Mouse (Mus musculus): ENCODE measurements around the gene Trip4. TPM values are rescaled to one million over a fixed set of nuclear protein-coding genes. Genes with fewer than 3 reads are reported as not detected.

The Trip4 gene
- polyA plus RNA-seq, 1 experiment = 10.8 TPM

- no peak overlapping the region for H3K27ac ChIP-seq (ENCODE audit: control insufficient read depth, insufficient read depth, low read length)
- 2% methylated on average over 31 of the region's 31 CpGs for WGBS
- peak overlapping the region; percentile 58 for H3K4me3 ChIP-seq (ENCODE audit: control insufficient read depth, insufficient read depth, low read length)
- DNase-seq = peak; percentile 52
- TF ChIP-seq CTCF (IDR thresholded peaks at IDR 0.05; ENCODE audit: borderline replicate concordance, control insufficient read depth, extremely low read depth, insufficient read depth, low read length, poor library complexity) (no peak), POLR2A (IDR thresholded peaks at IDR 0.05; ENCODE audit: control insufficient read depth, extremely low read depth, insufficient read depth, low read length, poor library complexity) (no peak)
- peaks cover 12% of the 10 kb centered on the region for H3K4me1 ChIP-seq (replicated peaks; ENCODE audit: control insufficient read depth, insufficient read depth, low read length)
- H3K36me3 ChIP-seq (ENCODE audit: control insufficient read depth, insufficient read depth, low read length) = no peaks in the 10 kb centered on the region
- H3K27me3 ChIP-seq (ENCODE audit: control insufficient read depth, insufficient read depth, low read length) = no peaks in the 10 kb centered on the region
Measured at GRCm38 (mm10) chr9:65826588-65827343, 81.8 kb downstream of the Trip4 start.

GRCm38 (mm10) chr9:65826226-65826587, 82.4 kb downstream of the Trip4 start:
- no peak overlapping the region for H3K27ac ChIP-seq (ENCODE audit: control insufficient read depth, insufficient read depth, low read length)
- no peak overlapping the region; the same call in 1 of the 2 replicates for H3K4me3 ChIP-seq (ENCODE audit: control insufficient read depth, insufficient read depth, low read length)
- H3K36me3 ChIP-seq (ENCODE audit: control insufficient read depth, insufficient read depth, low read length) = no peaks in the 10 kb centered on the region
- TF ChIP-seq CTCF (IDR thresholded peaks at IDR 0.05; ENCODE audit: borderline replicate concordance, control insufficient read depth, extremely low read depth, insufficient read depth, low read length, poor library complexity) = no peak
- TF ChIP-seq POLR2A (IDR thresholded peaks at IDR 0.05; ENCODE audit: control insufficient read depth, extremely low read depth, insufficient read depth, low read length, poor library complexity) = no peak
- DNase-seq = no peak
- H3K27me3 ChIP-seq (ENCODE audit: control insufficient read depth, insufficient read depth, low read length) = no peaks in the 10 kb centered on the region
- peaks cover 12% of the 10 kb centered on the region for H3K4me1 ChIP-seq (replicated peaks; ENCODE audit: control insufficient read depth, insufficient read depth, low read length)
- 44% methylated on average over 4 of the region's 4 CpGs for WGBS

GRCm38 (mm10) chr9:65823716-65824462, 84.7 kb downstream of the Trip4 start:
- Histone ChIP-seq H3K36me3 (ENCODE audit: control insufficient read depth, insufficient read depth, low read length) (no peaks in the 10 kb centered on the region), H3K27me3 (ENCODE audit: control insufficient read depth, insufficient read depth, low read length) (no peaks in the 10 kb centered on the region), H3K4me3 (ENCODE audit: control insufficient read depth, insufficient read depth, low read length) (no peak overlapping the region), H3K4me1 (replicated peaks; ENCODE audit: control insufficient read depth, insufficient read depth, low read length) (peaks cover 12% of the 10 kb centered on the region), H3K27ac (ENCODE audit: control insufficient read depth, insufficient read depth, low read length) (no peak overlapping the region)
- no peak for DNase-seq
- WGBS = 65% methylated on average over 10 of the region's 10 CpGs
- TF ChIP-seq POLR2A (IDR thresholded peaks at IDR 0.05; ENCODE audit: control insufficient read depth, extremely low read depth, insufficient read depth, low read length, poor library complexity) (no peak), CTCF (IDR thresholded peaks at IDR 0.05; ENCODE audit: borderline replicate concordance, control insufficient read depth, extremely low read depth, insufficient read depth, low read length, poor library complexity) (no peak)

DNA sequence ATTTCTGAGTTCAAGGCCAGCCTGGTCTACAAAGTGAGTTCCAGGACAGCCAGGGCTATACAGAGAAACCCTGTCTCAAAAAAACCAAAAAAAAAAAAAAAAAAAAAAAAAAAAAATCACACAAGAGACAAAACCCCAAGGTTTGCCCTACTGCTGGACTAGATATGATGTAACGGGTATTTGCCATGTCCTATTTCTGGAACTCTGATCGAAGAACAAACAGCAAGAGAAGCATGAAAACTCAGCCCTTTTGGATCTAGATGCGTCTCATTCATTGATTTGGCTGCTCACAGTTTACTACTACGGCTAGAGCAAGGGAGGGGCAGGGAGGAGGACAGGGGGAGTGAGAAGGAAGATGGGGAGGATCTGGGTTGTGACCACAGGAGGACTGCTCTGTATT, 86.6 kb downstream of the Trip4 start:
- DNase-seq = no peak
- no peak overlapping the region for H3K27ac ChIP-seq (ENCODE audit: control insufficient read depth, insufficient read depth, low read length)
- TF ChIP-seq CTCF (IDR thresholded peaks at IDR 0.05; ENCODE audit: borderline replicate concordance, control insufficient read depth, extremely low read depth, insufficient read depth, low read length, poor library complexity) (no peak), POLR2A (IDR thresholded peaks at IDR 0.05; ENCODE audit: control insufficient read depth, extremely low read depth, insufficient read depth, low read length, poor library complexity) (no peak)
- H3K36me3 ChIP-seq (ENCODE audit: control insufficient read depth, insufficient read depth, low read length) = no peaks in the 10 kb centered on the region
- 90% methylated on average over 4 of the region's 4 CpGs for WGBS
- H3K27me3 ChIP-seq (ENCODE audit: control insufficient read depth, insufficient read depth, low read length) = no peaks in the 10 kb centered on the region
- H3K4me1 ChIP-seq (replicated peaks; ENCODE audit: control insufficient read depth, insufficient read depth, low read length) = peaks cover 12% of the 10 kb centered on the region
- no peak overlapping the region for H3K4me3 ChIP-seq (ENCODE audit: control insufficient read depth, insufficient read depth, low read length)

DNA sequence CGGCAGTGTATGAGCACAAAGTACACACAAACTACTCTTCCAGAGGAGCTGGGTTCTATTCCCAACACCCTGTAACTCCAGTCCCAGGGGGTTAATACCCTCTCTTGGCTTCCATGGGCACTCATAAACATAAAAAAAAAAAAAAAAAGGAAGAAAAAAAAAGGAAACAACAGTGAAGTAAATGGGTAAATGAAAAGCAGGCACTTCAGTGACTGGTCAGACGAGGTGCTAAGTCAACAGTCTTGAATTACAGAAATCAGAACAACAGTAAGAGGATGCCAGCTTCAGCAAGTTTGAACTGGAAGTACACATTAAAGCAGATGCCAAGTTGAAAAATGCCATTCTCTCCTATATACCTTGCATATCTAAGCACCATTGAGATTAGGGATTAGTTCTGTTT, 88.3 kb downstream of the Trip4 start:
- Histone ChIP-seq H3K4me1 (replicated peaks; ENCODE audit: control insufficient read depth, insufficient read depth, low read length) (peaks cover 2% of the 10 kb centered on the region; the same call in 1 of the 2 replicates), H3K27ac (ENCODE audit: control insufficient read depth, insufficient read depth, low read length) (no peak overlapping the region), H3K27me3 (ENCODE audit: control insufficient read depth, insufficient read depth, low read length) (no peaks in the 10 kb centered on the region), H3K36me3 (ENCODE audit: control insufficient read depth, insufficient read depth, low read length) (no peaks in the 10 kb centered on the region), H3K4me3 (ENCODE audit: control insufficient read depth, insufficient read depth, low read length) (no peak overlapping the region)
- DNase-seq = no peak
- TF ChIP-seq POLR2A (IDR thresholded peaks at IDR 0.05; ENCODE audit: control insufficient read depth, extremely low read depth, insufficient read depth, low read length, poor library complexity) (no peak), CTCF (IDR thresholded peaks at IDR 0.05; ENCODE audit: borderline replicate concordance, control insufficient read depth, extremely low read depth, insufficient read depth, low read length, poor library complexity) (no peak)
- WGBS = 95% methylated on average over 2 of the region's 2 CpGs

DNA sequence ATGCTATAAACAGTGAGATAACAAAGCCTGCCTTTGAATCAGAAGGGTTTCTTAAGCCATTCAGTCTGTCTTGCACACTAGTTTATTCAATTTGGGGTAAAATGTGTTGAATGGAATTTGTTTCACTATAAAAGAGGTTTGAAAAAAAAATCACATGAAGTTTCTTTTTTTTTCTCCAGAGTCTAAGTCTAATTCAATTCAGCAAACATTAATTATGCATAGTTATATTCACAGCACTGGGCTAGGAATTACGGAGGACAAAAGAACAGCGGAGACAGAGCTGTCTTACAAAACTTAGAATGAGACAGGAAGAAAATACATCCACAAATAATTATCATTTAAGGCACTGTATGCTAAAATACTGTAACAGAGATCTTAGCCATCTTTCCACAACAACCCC, 90.2 kb downstream of the Trip4 start:
- WGBS = 95% methylated on average over 2 of the region's 2 CpGs
- Histone ChIP-seq H3K4me1 (replicated peaks; ENCODE audit: control insufficient read depth, insufficient read depth, low read length) (no peaks in the 10 kb centered on the region), H3K27me3 (ENCODE audit: control insufficient read depth, insufficient read depth, low read length) (no peaks in the 10 kb centered on the region), H3K27ac (ENCODE audit: control insufficient read depth, insufficient read depth, low read length) (no peak overlapping the region), H3K4me3 (ENCODE audit: control insufficient read depth, insufficient read depth, low read length) (no peak overlapping the region), H3K36me3 (ENCODE audit: control insufficient read depth, insufficient read depth, low read length) (no peaks in the 10 kb centered on the region)
- no peak for DNase-seq
- TF ChIP-seq CTCF (IDR thresholded peaks at IDR 0.05; ENCODE audit: borderline replicate concordance, control insufficient read depth, extremely low read depth, insufficient read depth, low read length, poor library complexity) (no peak), POLR2A (IDR thresholded peaks at IDR 0.05; ENCODE audit: control insufficient read depth, extremely low read depth, insufficient read depth, low read length, poor library complexity) (no peak)
